Mouse (Mus musculus) kidney, adult 2 months (tissue): ENCODE results near the gene Prkaca. TPM values are rescaled to one million over a fixed set of nuclear protein-coding genes. Genes with fewer than 3 reads are reported as not detected.

ENCODE experiments used
- DNase-seq: peaks from one replicate; pipeline ENCODE4 v3.0.0; 2021
- H3K27ac ChIP-seq: fragments of 200-500 bp; 2 replicates; pipeline ENCODE4 v1.5.1; 2012; ENCODE audit warnings: low read depth, low read length, control low read depth, inconsistent platforms; ENCODE audit not compliant: insufficient read depth
- H3K27me3 ChIP-seq: fragments of 200-500 bp; replicated peaks from 2 replicates; pipeline ENCODE4 v1.6.1; 2012; ENCODE audit warnings: mild to moderate bottlenecking, moderate library complexity, low read length, inconsistent platforms; ENCODE audit not compliant: control insufficient read depth, insufficient read depth
- H3K36me3 ChIP-seq: fragments of 200-500 bp; 2 replicates; pipeline ENCODE4 v1.6.1; 2012; ENCODE audit warnings: mild to moderate bottlenecking, moderate library complexity, low read length, inconsistent platforms; ENCODE audit not compliant: control insufficient read depth, insufficient read depth
- H3K4me1 ChIP-seq: fragments of 200-500 bp; 2 replicates; pipeline ENCODE4 v1.6.1; 2011; ENCODE audit warnings: low read length; ENCODE audit not compliant: control insufficient read depth, insufficient read depth
- H3K4me3 ChIP-seq: fragments of 200-500 bp; 2 replicates; pipeline ENCODE4 v1.5.1; 2011; ENCODE audit warnings: mild to moderate bottlenecking, low read depth, low read length, control low read depth; ENCODE audit not compliant: insufficient read depth
- CTCF ChIP-seq: fragments of 200-500 bp; conservative IDR thresholded peaks from 2 replicates; pipeline ENCODE4 v1.5.1; 2011; ENCODE audit warnings: low read depth, mild to moderate bottlenecking, control low read depth, low read length, moderate library complexity, mixed read lengths; ENCODE audit not compliant: insufficient read depth, insufficient read length
- POLR2A ChIP-seq: fragments of 200-500 bp; IDR thresholded peaks from one replicate; pipeline ENCODE4 v1.6.1; 2011; ENCODE audit warnings: low read depth, low read length, control low read depth
- WGBS: fragments of 180-500 bp; shearing (Covaris S2); methylation state at CpG from one replicate; pipeline ENCODE4 v1.1.7; 2018; 5-methylcytosine and 5-hydroxymethylcytosine counted together
- polyA plus RNA-seq: library from polyadenylated mRNA; depleted of rRNA; stranded (reverse); fragments of >200 nt; gene quantifications from 2 replicates; pipeline ENCODE4 v1.2.3, GENCODE M21; 2012; rRNA removed

Gene Prkaca
- polyA plus RNA-seq, 1 experiment = 95.6 TPM

GRCm38 (mm10) chr8:84038015-84038414, 65.2 kb downstream of the Prkaca start:
- Histone ChIP-seq H3K4me1 (no peaks in the 10 kb centered on the region), H3K36me3 (no peaks in the 10 kb centered on the region)
- peak; percentile 60 for DNase-seq

GRCm38 (mm10) chr8:84039050-84039449, 66.3 kb downstream of the Prkaca start:
- no peak overlapping the region for H3K4me3 ChIP-seq
- H3K4me1 ChIP-seq = no peaks in the 10 kb centered on the region
- TF ChIP-seq POLR2A = no peak
- TF ChIP-seq CTCF = peak; percentile 78
- no peaks in the 10 kb centered on the region for H3K27me3 ChIP-seq
- no peaks in the 10 kb centered on the region for H3K36me3 ChIP-seq
- H3K27ac ChIP-seq = no peak overlapping the region
- 4% methylated on average over 5 of the region's 5 CpGs for WGBS
- DNase-seq = peak; percentile 73

More at GRCm38 (mm10) chr8:84038015-84038414, 65.2 kb downstream of the Prkaca start:
- TF ChIP-seq CTCF (no peak), POLR2A (no peak)
- 55% methylated on average over 5 of the region's 5 CpGs for WGBS
- no peaks in the 10 kb centered on the region for H3K27me3 ChIP-seq
- no peak overlapping the region for H3K4me3 ChIP-seq
- no peak overlapping the region for H3K27ac ChIP-seq

GRCm38 (mm10) chr8:84042066-84042947, 69.5 kb downstream of the Prkaca start, which contains the start of gene Il27ra:
Gene Il27ra (minus strand): TSS chr8:84042589.
- Histone ChIP-seq H3K27ac (no peak within 1 kb of the TSS), H3K36me3 (no peaks in the 10 kb centered on the region), H3K4me1 (no peaks in the 10 kb centered on the region), H3K4me3 (peak within 1 kb of the TSS; percentile 52), H3K27me3 (no peaks in the 10 kb centered on the region)
- peak; percentile 79 for TF ChIP-seq CTCF
- no peak for TF ChIP-seq POLR2A
- 5% methylated on average over 40 of the region's 40 CpGs for WGBS
- peak; percentile 79 for DNase-seq

- no peak for DNase-seq
- TF ChIP-seq POLR2A = no peak
- no peak for TF ChIP-seq CTCF
- no peak overlapping the region for H3K27ac ChIP-seq
- no peaks in the 10 kb centered on the region for H3K36me3 ChIP-seq
- no peaks in the 10 kb centered on the region for H3K4me1 ChIP-seq
- H3K27me3 ChIP-seq = no peaks in the 10 kb centered on the region
- no peak overlapping the region for H3K4me3 ChIP-seq
- 55% methylated on average over 12 of the region's 12 CpGs for WGBS
Observed at GRCm38 (mm10) chr8:84042948-84043342, 70.2 kb downstream of the Prkaca start.

GRCm38 (mm10) chr8:84044103-84044502, 71.3 kb downstream of the Prkaca start:
- Histone ChIP-seq H3K27me3 (no peaks in the 10 kb centered on the region), H3K4me3 (no peak overlapping the region), H3K4me1 (no peaks in the 10 kb centered on the region), H3K36me3 (no peaks in the 10 kb centered on the region), H3K27ac (no peak overlapping the region)
- 40% methylated on average over 7 of the region's 7 CpGs for WGBS
- TF ChIP-seq CTCF (no peak), POLR2A (no peak)
- no peak for DNase-seq

GRCm38 (mm10) chr8:84044900-84045299, 72.1 kb downstream of the Prkaca start, which contains the start of gene Rln3:
Gene Rln3 (minus strand): TSS chr8:84045000.
- no peak for DNase-seq
- H3K27ac ChIP-seq = no peak within 1 kb of the TSS
- H3K36me3 ChIP-seq = no peaks in the 10 kb centered on the region
- TF ChIP-seq CTCF = no peak
- no peak for TF ChIP-seq POLR2A
- no peak within 1 kb of the TSS for H3K4me3 ChIP-seq
- H3K27me3 ChIP-seq = no peaks in the 10 kb centered on the region
- 41% methylated on average over 9 of the region's 9 CpGs for WGBS
- H3K4me1 ChIP-seq = no peaks in the 10 kb centered on the region

Other genes starting within 250 kb of the Prkaca start
- 45.1 and 46.6 TPM in 2 replicates for gene Adgre5, start 231.7 kb upstream of the Prkaca start, polyA plus RNA-seq
- 28.7 and 44.4 TPM in 2 replicates for gene Adgrl1, start 72.9 kb upstream of the Prkaca start, polyA plus RNA-seq
- gene Gm10644, start 17.8 kb upstream of the Prkaca start, polyA plus RNA-seq = 2.7 and 3.2 TPM in 2 replicates
- gene Asf1b, start 17.5 kb upstream of the Prkaca start, polyA plus RNA-seq = 2.0 and 3.6 TPM in 2 replicates
- gene Samd1, start 24.7 kb downstream of the Prkaca start, polyA plus RNA-seq = 37.2 and 44.5 TPM in 2 replicates
- gene 1700067K01Rik, start 28.5 kb downstream of the Prkaca start, polyA plus RNA-seq = 5.1 and 7.0 TPM in 2 replicates
- 9.1 and 14.3 TPM in 2 replicates for gene 2210011C24Rik, start 39.2 kb downstream of the Prkaca start, polyA plus RNA-seq
- 7.8 and 7.9 TPM in 2 replicates for gene Palm3, start 48.5 kb downstream of the Prkaca start, polyA plus RNA-seq
- gene Il27ra, start 69.6 kb downstream of the Prkaca start, polyA plus RNA-seq = 1.9 and 5.6 TPM in 2 replicates
- gene Rln3, start 72.0 kb downstream of the Prkaca start, polyA plus RNA-seq = 0.19 TPM in 1 of 2 replicates, not detected in the other
- gene Gm10643, start 92.1 kb downstream of the Prkaca start, polyA plus RNA-seq = 1.1 and 1.2 TPM in 2 replicates
- gene Rfx1, start 93.8 kb downstream of the Prkaca start, polyA plus RNA-seq = 15.8 and 18.0 TPM in 2 replicates
- 28.2 and 30.1 TPM in 2 replicates for gene Dcaf15, start 131.8 kb downstream of the Prkaca start, polyA plus RNA-seq
- 0.48 and 0.67 TPM in 2 replicates for gene Podnl1, start 153.0 kb downstream of the Prkaca start, polyA plus RNA-seq
- 24.1 and 26.0 TPM in 2 replicates for gene Cc2d1a, start 174.9 kb downstream of the Prkaca start, polyA plus RNA-seq
- gene 4930432K21Rik, start 175.0 kb downstream of the Prkaca start, polyA plus RNA-seq = 0.63 and 0.92 TPM in 2 replicates
- gene Nanos3, start 212.2 kb downstream of the Prkaca start, polyA plus RNA-seq = 0.99 and 1.4 TPM in 2 replicates